Mouse (Mus musculus) naive thymus-derived CD4-positive, alpha-beta T cell, adult 5 months (primary cell): ENCODE measurements around the gene Vmn1r198. TPM values are rescaled to one million over a fixed set of nuclear protein-coding genes. Genes with fewer than 3 reads are reported as not detected.

Experiments
- polyA plus RNA-seq: library from polyadenylated mRNA; unstranded; fragments of 100-300 nt; shearing (Covaris generic); gene quantifications from one replicate; pipeline ENCODE4 v1.2.1, GENCODE M21; 2017

The Vmn1r198 gene
- polyA plus RNA-seq: not detected

GRCm38 (mm10) chr13:22350064-22350463 lies at the start of gene Vmn1r198:
TSS of gene Vmn1r198 (plus strand) at chr13:22350364.

DNA sequence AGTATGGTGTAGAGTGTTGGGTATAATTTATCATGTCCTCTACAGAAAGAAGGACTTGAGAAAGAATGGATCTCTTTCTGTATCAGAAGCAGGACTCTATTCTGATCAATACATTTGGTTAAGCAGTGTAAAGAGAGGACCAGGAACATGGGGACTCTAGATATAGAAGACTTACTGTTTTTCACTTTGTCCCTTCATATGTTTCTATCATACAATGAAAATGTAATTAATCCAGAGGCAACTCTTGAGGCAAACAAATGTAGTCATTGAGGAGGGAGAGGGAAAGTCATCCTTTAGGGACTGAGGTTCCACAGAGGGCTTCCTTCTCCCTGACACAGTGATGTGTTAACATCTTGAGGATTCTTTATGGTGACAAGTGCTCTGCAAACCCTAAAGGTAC lies 25.9 kb upstream of the Vmn1r198 start, which contains the start of gene Vmn1r197:
TSS of gene Vmn1r197 (plus strand) at position 301 of the 400 bp plus-strand sequence.

GRCm38 (mm10) chr13:22379518-22379917 lies 29.4 kb downstream of the Vmn1r198 start, which contains the start of gene Vmn1r199:
TSS of gene Vmn1r199 (plus strand) at chr13:22379818.

DNA sequence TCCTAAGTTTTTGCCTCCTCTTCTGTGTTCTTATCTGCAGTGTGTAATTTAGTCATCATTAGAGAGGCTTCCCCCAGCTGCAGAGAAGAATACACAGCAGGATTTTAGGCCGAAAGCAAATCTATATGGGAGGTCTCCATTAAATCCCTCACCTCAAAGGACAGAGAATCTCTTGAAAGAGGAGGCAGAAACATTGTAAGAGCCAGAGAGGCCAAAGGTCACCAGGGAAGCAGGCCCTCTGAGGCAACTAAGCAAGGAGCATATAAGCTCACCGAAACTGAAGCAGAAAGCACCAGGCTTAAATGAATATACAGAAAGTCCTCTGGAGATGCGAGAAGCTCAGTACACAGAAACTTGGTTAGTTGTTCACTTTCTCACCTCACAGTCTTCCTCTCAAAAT lies 39.9 kb downstream of the Vmn1r198 start, which contains the start of gene Vmn1r200:
TSS of gene Vmn1r200 (plus strand) at position 301 of the 400 bp plus-strand sequence.

Other genes starting within 250 kb of the Vmn1r198 start
- not detected for gene Vmn1r189, start 244.5 kb upstream of the Vmn1r198 start, polyA plus RNA-seq
- not detected for gene Vmn1r191, start 166.4 kb upstream of the Vmn1r198 start, polyA plus RNA-seq
- gene Vmn1r192, start 159.2 kb upstream of the Vmn1r198 start, polyA plus RNA-seq: not detected
- not detected for gene Vmn1r193, start 127.2 kb upstream of the Vmn1r198 start, polyA plus RNA-seq
- gene Vmn1r194, start 106.1 kb upstream of the Vmn1r198 start, polyA plus RNA-seq: not detected
- not detected for gene Vmn1r195, start 79.8 kb upstream of the Vmn1r198 start, polyA plus RNA-seq
- gene Vmn1r196, start 60.4 kb upstream of the Vmn1r198 start, polyA plus RNA-seq: not detected
- gene Vmn1r197, start 25.8 kb upstream of the Vmn1r198 start, polyA plus RNA-seq: not detected
- gene Vmn1r199, start 29.5 kb downstream of the Vmn1r198 start, polyA plus RNA-seq: not detected
- not detected for gene Vmn1r200, start 40.0 kb downstream of the Vmn1r198 start, polyA plus RNA-seq
- gene Vmn1r201, start 121.6 kb downstream of the Vmn1r198 start, polyA plus RNA-seq: not detected
- not detected for gene Vmn1r202, start 155.0 kb downstream of the Vmn1r198 start, polyA plus RNA-seq
- gene Vmn1r203, start 167.8 kb downstream of the Vmn1r198 start, polyA plus RNA-seq: 0.09 TPM
- not detected for gene Vmn1r204, start 202.8 kb downstream of the Vmn1r198 start, polyA plus RNA-seq
- not detected for gene Vmn1r205, start 242.6 kb downstream of the Vmn1r198 start, polyA plus RNA-seq